Mouse (Mus musculus) MEL (cell line): ENCODE measurements around the gene Agxt. TPM values are rescaled to one million over a fixed set of nuclear protein-coding genes. Genes with fewer than 3 reads are reported as not detected.

ENCODE experiments used
- DNase-seq: peaks from one replicate; pipeline ENCODE4 v3.0.0; 2011; ENCODE audit warnings: low read depth, low spot score
- H3K27ac ChIP-seq: 2 replicates; pipeline ENCODE4 v1.5.1; 2012; ENCODE audit warnings: low read depth, mild to moderate bottlenecking, control low read depth, low read length, moderate library complexity; ENCODE audit not compliant: control insufficient read depth
- H3K27me3 ChIP-seq, 2 experiments: fragments of 150-350 bp in 1 of 2; sonication (generic) in 1 of 2; 2 replicates each; pipeline ENCODE4 v1.6.1; 2012; ENCODE audit warnings: low read length in 2 of 2, mild to moderate bottlenecking in 2 of 2, improper control_type of control experiment in 1 of 2, moderate library complexity in 1 of 2; ENCODE audit not compliant: insufficient read depth in 2 of 2, control insufficient read depth in 1 of 2
- H3K36me3 ChIP-seq, 2 experiments: 2 replicates each; pipeline ENCODE4 v1.6.1; 2012 to 2014; ENCODE audit warnings: low read length in 2 of 2, improper control_type of control experiment in 1 of 2, inconsistent platforms in 1 of 2, mild to moderate bottlenecking in 1 of 2; ENCODE audit not compliant: insufficient read depth in 2 of 2, control insufficient read depth in 1 of 2
- H3K4me1 ChIP-seq, 2 experiments: fragments of 150-350 bp in 1 of 2; sonication (generic) in 1 of 2; 2 replicates each; pipeline ENCODE4 v1.6.1; 2012; ENCODE audit warnings: low read length in 2 of 2, improper control_type of control experiment in 1 of 2, mild to moderate bottlenecking in 1 of 2; ENCODE audit not compliant: insufficient read depth in 2 of 2, control insufficient read depth in 1 of 2
- H3K4me3 ChIP-seq, 2 experiments: fragments of 150-350 bp in 1 of 2; sonication (generic) in 1 of 2; 2 replicates each; pipeline ENCODE4 v1.5.1; 2012; ENCODE audit warnings: low read depth in 2 of 2, low read length in 2 of 2, mild to moderate bottlenecking in 2 of 2, moderate library complexity in 2 of 2, control low read depth in 1 of 2, improper control_type of control experiment in 1 of 2; ENCODE audit not compliant: control insufficient read depth in 1 of 2, insufficient read depth in 1 of 2
- H3K79me2 ChIP-seq: 2 replicates; pipeline ENCODE4 v1.6.1; 2012; ENCODE audit warnings: mild to moderate bottlenecking, low read length, moderate library complexity; ENCODE audit not compliant: control insufficient read depth, poor library complexity, insufficient read depth
- H3K9ac ChIP-seq: 2 replicates; pipeline ENCODE4 v1.6.1; 2012; ENCODE audit warnings: low read depth, mild to moderate bottlenecking, control low read depth, low read length, moderate library complexity; ENCODE audit not compliant: control insufficient read depth, poor library complexity, severe bottlenecking
- H3K9me3 ChIP-seq: fragments of 150-350 bp; sonication (generic); replicated peaks from 2 replicates; pipeline ENCODE4 v1.6.1; 2012; ENCODE audit warnings: mild to moderate bottlenecking, low read length, improper control_type of control experiment, moderate library complexity; ENCODE audit not compliant: insufficient read depth
- BHLHE40 ChIP-seq: IDR thresholded peaks from 2 replicates; pipeline ENCODE4 v1.6.1; 2012; ENCODE audit warnings: low read depth, mild to moderate bottlenecking, inconsistent platforms, low read length, improper control_type of control experiment, borderline replicate concordance
- CTCF ChIP-seq, 3 experiments: IDR thresholded peaks in 2 of 3; conservative IDR thresholded peaks in 1 of 3; 2 replicates each; pipeline ENCODE4 v1.5.1; 2011 to 2012; ENCODE audit warnings: low read length in 3 of 3, low read depth in 2 of 3, mild to moderate bottlenecking in 2 of 3, improper control_type of control experiment in 1 of 3, inconsistent platforms in 1 of 3, mixed read lengths in 1 of 3, moderate library complexity in 1 of 3; ENCODE audit not compliant: control insufficient read depth in 1 of 3, insufficient read depth in 1 of 3, poor library complexity in 1 of 3, severe bottlenecking in 1 of 3
- EP300 ChIP-seq, 2 experiments: IDR thresholded peaks; 2 replicates each; pipeline ENCODE4 v1.6.1; 2011; ENCODE audit warnings: improper control_type of control experiment in 2 of 2, low read length in 2 of 2, low read depth in 1 of 2, mild to moderate bottlenecking in 1 of 2
- GABPA ChIP-seq: IDR thresholded peaks from 2 replicates; pipeline ENCODE4 v1.6.1; 2012; ENCODE audit warnings: low read depth, mild to moderate bottlenecking, inconsistent platforms, low read length, improper control_type of control experiment, moderate library complexity
- GATA1 ChIP-seq: IDR thresholded peaks from 2 replicates; pipeline ENCODE4 v1.6.1; 2011; ENCODE audit warnings: low read depth, low read length, improper control_type of control experiment
- JUND ChIP-seq: IDR thresholded peaks from 2 replicates; pipeline ENCODE4 v1.6.1; 2011; ENCODE audit warnings: low read depth, mild to moderate bottlenecking, improper control_type of control experiment, low read length
- MAX ChIP-seq: IDR thresholded peaks from 2 replicates; pipeline ENCODE4 v1.6.1; 2011; ENCODE audit warnings: low read length, improper control_type of control experiment
- MAZ ChIP-seq: IDR thresholded peaks from 2 replicates; pipeline ENCODE4 v1.6.1; 2012; ENCODE audit warnings: low read depth, mild to moderate bottlenecking, inconsistent platforms, low read length, improper control_type of control experiment
- MYB ChIP-seq: IDR thresholded peaks from 2 replicates; pipeline ENCODE4 v1.6.1; 2011; ENCODE audit warnings: mild to moderate bottlenecking, low read depth, low read length, improper control_type of control experiment
- NELFE ChIP-seq: IDR thresholded peaks from 2 replicates; pipeline ENCODE4 v1.6.1; 2011; ENCODE audit warnings: low read depth, low read length, improper control_type of control experiment
- POLR2A ChIP-seq, 2 experiments: IDR thresholded peaks; 2 replicates each; pipeline ENCODE4 v1.6.1; 2011 to 2012; ENCODE audit warnings: low read length in 2 of 2, mild to moderate bottlenecking in 2 of 2, control low read depth in 1 of 2, improper control_type of control experiment in 1 of 2, low read depth in 1 of 2, moderate library complexity in 1 of 2; ENCODE audit not compliant: control insufficient read depth in 1 of 2, insufficient read depth in 1 of 2, poor library complexity in 1 of 2
- RAD21 ChIP-seq: IDR thresholded peaks from 2 replicates; pipeline ENCODE4 v1.6.1; 2011; ENCODE audit warnings: mild to moderate bottlenecking, low read depth, low read length, improper control_type of control experiment
- SIN3A ChIP-seq: IDR thresholded peaks from 2 replicates; pipeline ENCODE4 v1.6.1; 2012; ENCODE audit warnings: low read length, improper control_type of control experiment, inconsistent platforms
- SMC3 ChIP-seq: IDR thresholded peaks from 2 replicates; pipeline ENCODE4 v1.6.1; 2011; ENCODE audit warnings: low read depth, low read length, improper control_type of control experiment
- UBTF ChIP-seq: IDR thresholded peaks from 2 replicates; pipeline ENCODE4 v1.6.1; 2012; ENCODE audit warnings: low read depth, mild to moderate bottlenecking, inconsistent platforms, low read length, improper control_type of control experiment, moderate library complexity, borderline replicate concordance; ENCODE audit not compliant: insufficient read depth
- polyA plus RNA-seq, 2 experiments: library from polyadenylated mRNA; stranded (reverse) in 1 of 2; unstranded in 1 of 2; fragments of >175 nt in 1 of 2; fragments of >200 nt in 1 of 2; gene quantifications; 2 replicates each; pipeline versions ENCODE4 v1.2.1 to v1.2.4; 2012; ENCODE audit warnings: low replicate concordance in 2 of 2, low read depth in 1 of 2; ENCODE audit not compliant: insufficient read length in 2 of 2, insufficient read depth in 1 of 2, missing spikeins in 1 of 2
- total RNA-seq: library from RNA; depleted of rRNA; stranded (reverse); fragments of 300-350 nt; gene quantifications from 2 replicates; pipeline ENCODE4 v1.2.3, GENCODE M21; 2012

Gene Agxt
- total and polyA plus RNA-seq, 3 experiments: not detected

GRCm38 (mm10) chr1:93128710-93129349, 6.2 kb upstream of the Agxt start:
- Histone ChIP-seq H3K9me3 (no peaks in the 10 kb centered on the region), H3K27me3 (no peaks in the 10 kb centered on the region), H3K27ac (no peak overlapping the region), H3K4me1 (no peaks in the 10 kb centered on the region), H3K4me3 (no peak overlapping the region), H3K9ac (no peak overlapping the region), H3K79me2 (no peaks in the 10 kb centered on the region), H3K36me3 (no peaks in the 10 kb centered on the region)
- DNase-seq: no peak
- TF ChIP-seq POLR2A (IDR thresholded peaks at IDR 0.05; ENCODE audit: control insufficient read depth in 1 of 2, insufficient read depth in 1 of 2, low read depth in 1 of 2, low read length in 2 of 2, poor library complexity in 1 of 2): no peak
- no peak for TF ChIP-seq MAZ
- peak; percentile 8 to 42 (median 23); a peak in 4 of 6 replicates for TF ChIP-seq CTCF (IDR thresholded peaks at IDR 0.05 in 2 of 3, conservative IDR thresholded peaks at IDR 0.05 in 1 of 3; ENCODE audit: control insufficient read depth in 1 of 3, insufficient read depth in 1 of 3, low read depth in 2 of 3, low read length in 3 of 3, poor library complexity in 1 of 3, severe bottlenecking in 1 of 3)
- no peak for TF ChIP-seq MYB
- TF ChIP-seq SMC3: 0 out of 2 replicates have a peak, but pooled peaks have one; percentile 4
- no peak for TF ChIP-seq GABPA
- no peak for TF ChIP-seq GATA1
- TF ChIP-seq RAD21: peak; percentile 20

GRCm38 (mm10) chr1:93130242-93130983, 4.6 kb upstream of the Agxt start:
- Histone ChIP-seq H3K4me3 (no peak overlapping the region), H3K27ac (no peak overlapping the region), H3K36me3 (no peaks in the 10 kb centered on the region), H3K9me3 (no peaks in the 10 kb centered on the region), H3K79me2 (no peaks in the 10 kb centered on the region), H3K9ac (no peak overlapping the region), H3K27me3 (no peaks in the 10 kb centered on the region), H3K4me1 (no peaks in the 10 kb centered on the region)
- TF ChIP-seq GABPA (no peak), SMC3 (no peak), MAX (no peak), JUND (no peak), EP300 (IDR thresholded peaks at IDR 0.05; ENCODE audit: low read depth in 1 of 2, low read length in 2 of 2) (no peak), NELFE (no peak), SIN3A (no peak), BHLHE40 (no peak), GATA1 (no peak), UBTF (no peak)
- no peak for DNase-seq
